Mouse (Mus musculus) bone marrow macrophage, adult 2 months (primary cell): ENCODE measurements around the gene 9630041A04Rik. TPM values are rescaled to one million over a fixed set of nuclear protein-coding genes. Genes with fewer than 3 reads are reported as not detected.

Experiments
- H3K27ac ChIP-seq: 2 replicates; pipeline ENCODE4 v1.5.1; 2012; ENCODE audit warnings: low read depth, low read length; ENCODE audit not compliant: insufficient read depth
- H3K4me1 ChIP-seq: 2 replicates; pipeline ENCODE4 v1.6.1; 2012; ENCODE audit warnings: low read length; ENCODE audit not compliant: control insufficient read depth, insufficient read depth
- H3K4me3 ChIP-seq: 2 replicates; pipeline ENCODE4 v1.5.1; 2012; ENCODE audit warnings: mild to moderate bottlenecking, low read length, moderate library complexity; ENCODE audit not compliant: insufficient read depth
- CTCF ChIP-seq: IDR thresholded peaks from 2 replicates; pipeline ENCODE4 v1.5.1; 2012; ENCODE audit warnings: low read depth, mild to moderate bottlenecking, low read length, moderate library complexity
- POLR2A ChIP-seq: IDR thresholded peaks from 2 replicates; pipeline ENCODE4 v1.6.1; 2012; ENCODE audit warnings: mild to moderate bottlenecking, low read depth, low read length, borderline replicate concordance
- polyA plus RNA-seq: library from polyadenylated mRNA; stranded (reverse); fragments of >200 nt; gene quantifications from 2 replicates; pipeline ENCODE4 v1.2.4, GENCODE M21; 2012; ENCODE audit not compliant: missing spikeins, insufficient read depth, insufficient read length

Gene 9630041A04Rik
- polyA plus RNA-seq, 1 experiment: not detected

GRCm38 (mm10) chr9:101990836-101991235 is 129.2 kb downstream of the 9630041A04Rik start:
- no peaks in the 10 kb centered on the region for H3K4me1 ChIP-seq
- TF ChIP-seq CTCF (no peak), POLR2A (no peak)
- H3K27ac ChIP-seq: no peak overlapping the region
- H3K4me3 ChIP-seq: no peak overlapping the region
